Mouse (Mus musculus): ENCODE results near the gene Rad54l2. TPM values are rescaled to one million over a fixed set of nuclear protein-coding genes. Genes with fewer than 3 reads are reported as not detected.

The Rad54l2 gene
- polyA plus RNA-seq, 1 experiment from 2014 or later, result 4.0 TPM

DNA sequence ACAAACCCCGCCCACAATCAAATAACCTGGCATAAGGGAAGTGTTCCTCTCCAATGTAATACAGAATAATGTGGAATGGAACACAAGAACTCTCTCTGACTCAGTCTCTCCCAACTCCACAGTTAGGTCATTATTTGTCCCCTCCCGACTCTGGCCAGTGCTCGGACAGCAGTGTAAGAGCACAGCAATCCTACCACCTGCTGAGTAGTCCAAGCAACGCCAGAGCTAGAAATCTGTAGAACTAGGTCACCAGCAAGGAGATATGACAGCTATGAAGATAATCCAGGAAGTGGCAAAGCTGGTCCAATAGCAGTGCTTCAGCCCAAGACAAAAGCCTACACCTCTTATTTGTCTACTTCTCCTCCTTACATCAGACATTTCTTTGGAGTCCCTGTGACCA is 112.4 kb downstream of the Rad54l2 start:
- no peak for ATAC-seq (replicated peaks; ENCODE audit: low FRiP score)
- peaks cover 2% of the 10 kb centered on the region; the same call in 1 of the 2 replicates for H3K36me3 ChIP-seq (ENCODE audit: control insufficient read depth, insufficient read depth, low read length)
- 78% methylated on average over 4 of the region's 4 CpGs for WGBS

GRCm38 (mm10) chr9:106675965-106676364 is 113.0 kb downstream of the Rad54l2 start:
- Histone ChIP-seq H3K27ac (ENCODE audit: low read depth, low read length) (no peak overlapping the region), H3K4me1 (replicated peaks; ENCODE audit: control insufficient read depth, insufficient read depth, low read length) (peaks cover 6% of the 10 kb centered on the region; the same call in 1 of the 2 replicates), H3K9me3 (ENCODE audit: control insufficient read depth, low read length) (no peaks in the 10 kb centered on the region), H3K36me3 (ENCODE audit: control insufficient read depth, insufficient read depth, low read length) (peaks cover 2% of the 10 kb centered on the region; the same call in 1 of the 2 replicates), H3K4me2 (no peak overlapping the region), H3K4me3 (ENCODE audit: low read depth, low read length) (no peak overlapping the region), H3K27me3 (replicated peaks; ENCODE audit: control insufficient read depth, insufficient read depth, low read length) (no peaks in the 10 kb centered on the region), H3K9ac (ENCODE audit: low read depth, low read length) (no peak overlapping the region)
- DNase-seq (ENCODE audit: low spot score) (no peak), ATAC-seq (replicated peaks; ENCODE audit: low FRiP score) (0 out of 2 replicates have a peak, but pooled peaks have one; percentile 30)
- WGBS, result 70% methylated on average over 9 of the region's 9 CpGs

More for the DNA sequence above, 112.4 kb downstream of the Rad54l2 start:
- H3K27ac ChIP-seq (ENCODE audit: low read depth, low read length), result no peak overlapping the region
- no peak overlapping the region for H3K4me3 ChIP-seq (ENCODE audit: low read depth, low read length)
- H3K4me1 ChIP-seq (replicated peaks; ENCODE audit: control insufficient read depth, insufficient read depth, low read length), result peaks cover 6% of the 10 kb centered on the region; the same call in 1 of the 2 replicates
- no peak for DNase-seq (ENCODE audit: low spot score)
- no peaks in the 10 kb centered on the region for H3K27me3 ChIP-seq (replicated peaks; ENCODE audit: control insufficient read depth, insufficient read depth, low read length)
- H3K9ac ChIP-seq (ENCODE audit: low read depth, low read length), result no peak overlapping the region
- H3K4me2 ChIP-seq, result no peak overlapping the region
- H3K9me3 ChIP-seq (ENCODE audit: control insufficient read depth, low read length), result no peaks in the 10 kb centered on the region

DNA sequence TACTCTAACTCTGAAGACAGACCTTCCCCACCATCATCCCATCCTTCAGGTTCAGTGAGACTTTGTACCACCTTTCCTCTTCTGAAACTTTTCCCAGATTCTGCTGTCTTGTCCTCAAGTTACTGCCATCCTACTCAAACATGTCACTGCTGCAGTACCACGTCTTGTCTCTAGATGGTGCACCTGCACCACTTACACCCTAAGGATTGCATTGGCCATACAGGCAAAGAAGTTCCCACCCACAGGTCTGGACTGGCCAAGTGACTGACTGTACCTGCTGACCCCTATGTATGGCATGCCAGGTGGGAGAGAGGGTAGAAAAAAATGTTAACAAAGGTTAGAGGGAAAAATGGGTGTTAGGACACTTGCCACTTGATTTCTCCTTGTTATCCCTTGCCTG is 113.5 kb downstream of the Rad54l2 start:
- Histone ChIP-seq H3K9ac (ENCODE audit: low read depth, low read length) (no peak overlapping the region), H3K27me3 (replicated peaks; ENCODE audit: control insufficient read depth, insufficient read depth, low read length) (no peaks in the 10 kb centered on the region), H3K27ac (ENCODE audit: low read depth, low read length) (no peak overlapping the region), H3K4me2 (no peak overlapping the region), H3K4me1 (replicated peaks; ENCODE audit: control insufficient read depth, insufficient read depth, low read length) (peaks cover 6% of the 10 kb centered on the region; the same call in 1 of the 2 replicates), H3K4me3 (ENCODE audit: low read depth, low read length) (no peak overlapping the region), H3K9me3 (ENCODE audit: control insufficient read depth, low read length) (no peaks in the 10 kb centered on the region), H3K36me3 (ENCODE audit: control insufficient read depth, insufficient read depth, low read length) (peaks cover 2% of the 10 kb centered on the region; the same call in 1 of the 2 replicates)
- peak; percentile 76 for DNase-seq (ENCODE audit: low spot score)
- peak; percentile 42 for ATAC-seq (replicated peaks; ENCODE audit: low FRiP score)
- WGBS, result 0% methylated on average over 1 of the region's 1 CpGs

- H3K9me3 ChIP-seq (ENCODE audit: control insufficient read depth, low read length), result no peaks in the 10 kb centered on the region
- peaks cover 1% of the 10 kb centered on the region; the same call in 1 of the 2 replicates for H3K36me3 ChIP-seq (ENCODE audit: control insufficient read depth, insufficient read depth, low read length)
- H3K27me3 ChIP-seq (replicated peaks; ENCODE audit: control insufficient read depth, insufficient read depth, low read length), result no peaks in the 10 kb centered on the region
- DNase-seq (ENCODE audit: low spot score) (no peak), ATAC-seq (replicated peaks; ENCODE audit: low FRiP score) (peak; percentile 81)
- H3K9ac ChIP-seq (ENCODE audit: low read depth, low read length), result no peak overlapping the region
- WGBS, result 81% methylated on average over 2 of the region's 2 CpGs
- H3K4me1 ChIP-seq (replicated peaks; ENCODE audit: control insufficient read depth, insufficient read depth, low read length), result peaks cover 6% of the 10 kb centered on the region; the same call in 1 of the 2 replicates
- peak overlapping the region; percentile 43; the same call in 1 of the 2 replicates for H3K27ac ChIP-seq (ENCODE audit: low read depth, low read length)
- peak overlapping the region; percentile 33; the same call in 1 of the 2 replicates for H3K4me2 ChIP-seq
- H3K4me3 ChIP-seq (ENCODE audit: low read depth, low read length), result no peak overlapping the region
Observed at GRCm38 (mm10) chr9:106673860-106674259, 115.1 kb downstream of the Rad54l2 start.

DNA sequence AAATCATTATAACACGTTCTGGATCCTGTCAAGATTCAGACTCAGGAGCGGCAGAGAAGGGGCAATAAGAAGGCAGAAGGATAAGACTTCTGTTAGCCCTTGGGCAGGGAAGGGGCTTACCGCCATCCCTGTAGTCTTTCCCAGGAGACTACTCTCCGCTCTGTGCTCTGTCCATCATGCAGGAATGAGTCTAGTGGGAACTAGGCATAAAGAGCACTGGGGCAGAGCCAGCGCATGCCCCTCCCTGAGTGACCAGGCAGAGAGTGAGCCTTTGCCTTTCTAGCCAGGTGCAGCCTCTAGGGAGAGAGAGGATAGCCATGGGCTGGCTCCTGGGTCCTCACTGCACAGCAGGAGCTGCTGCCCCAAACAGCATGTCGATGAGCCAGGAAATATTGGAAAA is 124.1 kb downstream of the Rad54l2 start:
- H3K4me1 ChIP-seq (replicated peaks; ENCODE audit: control insufficient read depth, insufficient read depth, low read length), result no peaks in the 10 kb centered on the region
- H3K36me3 ChIP-seq (ENCODE audit: control insufficient read depth, insufficient read depth, low read length), result peaks cover 9% of the 10 kb centered on the region; the same call in 1 of the 2 replicates
- H3K27ac ChIP-seq (ENCODE audit: low read depth, low read length), result no peak overlapping the region
- H3K4me2 ChIP-seq, result no peak overlapping the region
- no peaks in the 10 kb centered on the region for H3K9me3 ChIP-seq (ENCODE audit: control insufficient read depth, low read length)
- no peak overlapping the region for H3K9ac ChIP-seq (ENCODE audit: low read depth, low read length)
- H3K27me3 ChIP-seq (replicated peaks; ENCODE audit: control insufficient read depth, insufficient read depth, low read length), result no peaks in the 10 kb centered on the region
- DNase-seq (ENCODE audit: low spot score), result no peak
- WGBS, result 83% methylated on average over 6 of the region's 6 CpGs
- no peak for ATAC-seq (replicated peaks; ENCODE audit: low FRiP score)
- no peak overlapping the region for H3K4me3 ChIP-seq (ENCODE audit: low read depth, low read length)

GRCm38 (mm10) chr9:106664433-106664832 is 124.6 kb downstream of the Rad54l2 start:
- Histone ChIP-seq H3K4me2 (no peak overlapping the region), H3K9me3 (ENCODE audit: control insufficient read depth, low read length) (no peaks in the 10 kb centered on the region), H3K36me3 (ENCODE audit: control insufficient read depth, insufficient read depth, low read length) (peaks cover 9% of the 10 kb centered on the region; the same call in 1 of the 2 replicates), H3K4me3 (ENCODE audit: low read depth, low read length) (no peak overlapping the region), H3K9ac (ENCODE audit: low read depth, low read length) (no peak overlapping the region), H3K27ac (ENCODE audit: low read depth, low read length) (no peak overlapping the region), H3K27me3 (replicated peaks; ENCODE audit: control insufficient read depth, insufficient read depth, low read length) (no peaks in the 10 kb centered on the region), H3K4me1 (replicated peaks; ENCODE audit: control insufficient read depth, insufficient read depth, low read length) (no peaks in the 10 kb centered on the region)
- WGBS, result 86% methylated on average over 4 of the region's 4 CpGs
- DNase-seq (ENCODE audit: low spot score), result no peak
- ATAC-seq (replicated peaks; ENCODE audit: low FRiP score), result no peak

DNA sequence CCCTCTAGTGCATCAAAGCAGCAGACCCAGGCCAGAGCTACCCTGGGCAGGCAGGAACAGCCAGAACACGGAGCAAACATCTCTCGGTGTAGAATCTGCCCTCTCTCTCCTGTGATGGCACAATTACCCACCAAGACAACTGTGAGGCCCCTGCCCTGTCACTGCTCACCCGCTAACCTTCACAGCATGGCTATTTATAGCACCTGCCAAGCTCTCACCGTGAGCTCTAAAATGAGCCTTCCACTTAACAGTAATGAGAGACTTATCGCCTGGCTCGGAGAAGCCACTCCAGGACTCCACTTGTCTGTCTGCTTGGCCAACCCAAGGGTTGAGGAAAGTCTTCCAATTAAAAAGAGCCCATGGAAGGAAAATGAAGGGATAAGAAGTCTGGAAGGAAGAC is 125.8 kb downstream of the Rad54l2 start:
- Histone ChIP-seq H3K27me3 (replicated peaks; ENCODE audit: control insufficient read depth, insufficient read depth, low read length) (no peaks in the 10 kb centered on the region), H3K4me1 (replicated peaks; ENCODE audit: control insufficient read depth, insufficient read depth, low read length) (no peaks in the 10 kb centered on the region), H3K4me2 (no peak overlapping the region), H3K36me3 (ENCODE audit: control insufficient read depth, insufficient read depth, low read length) (peaks cover 19% of the 10 kb centered on the region), H3K27ac (ENCODE audit: low read depth, low read length) (no peak overlapping the region), H3K4me3 (ENCODE audit: low read depth, low read length) (no peak overlapping the region), H3K9ac (ENCODE audit: low read depth, low read length) (no peak overlapping the region), H3K9me3 (ENCODE audit: control insufficient read depth, low read length) (no peaks in the 10 kb centered on the region)
- ATAC-seq (replicated peaks; ENCODE audit: low FRiP score) (no peak), DNase-seq (ENCODE audit: low spot score) (no peak)
- 89% methylated on average over 6 of the region's 6 CpGs for WGBS

- DNase-seq (ENCODE audit: low spot score) (no peak), ATAC-seq (replicated peaks; ENCODE audit: low FRiP score) (no peak)
- Histone ChIP-seq H3K36me3 (ENCODE audit: control insufficient read depth, insufficient read depth, low read length) (peaks cover 19% of the 10 kb centered on the region), H3K27ac (ENCODE audit: low read depth, low read length) (no peak overlapping the region), H3K4me3 (ENCODE audit: low read depth, low read length) (no peak overlapping the region), H3K4me1 (replicated peaks; ENCODE audit: control insufficient read depth, insufficient read depth, low read length) (no peaks in the 10 kb centered on the region), H3K4me2 (no peak overlapping the region), H3K27me3 (replicated peaks; ENCODE audit: control insufficient read depth, insufficient read depth, low read length) (peaks cover 14% of the 10 kb centered on the region), H3K9me3 (ENCODE audit: control insufficient read depth, low read length) (no peaks in the 10 kb centered on the region), H3K9ac (ENCODE audit: low read depth, low read length) (no peak overlapping the region)
- 85% methylated on average over 1 of the region's 1 CpGs for WGBS
Observed at GRCm38 (mm10) chr9:106659935-106660334, 129.1 kb downstream of the Rad54l2 start.

- peaks cover 19% of the 10 kb centered on the region for H3K36me3 ChIP-seq (ENCODE audit: control insufficient read depth, insufficient read depth, low read length)
- H3K4me1 ChIP-seq (replicated peaks; ENCODE audit: control insufficient read depth, insufficient read depth, low read length), result no peaks in the 10 kb centered on the region
- WGBS, result 86% methylated on average over 7 of the region's 7 CpGs
Observed at GRCm38 (mm10) chr9:106659441-106659840, 129.6 kb downstream of the Rad54l2 start.

More at GRCm38 (mm10) chr9:106659441-106659840, 129.6 kb downstream of the Rad54l2 start:
- no peak overlapping the region for H3K4me3 ChIP-seq (ENCODE audit: low read depth, low read length)
- H3K27me3 ChIP-seq (replicated peaks; ENCODE audit: control insufficient read depth, insufficient read depth, low read length), result peaks cover 19% of the 10 kb centered on the region
- no peak overlapping the region for H3K4me2 ChIP-seq
- no peak overlapping the region for H3K9ac ChIP-seq (ENCODE audit: low read depth, low read length)
- no peaks in the 10 kb centered on the region for H3K9me3 ChIP-seq (ENCODE audit: control insufficient read depth, low read length)
- DNase-seq (ENCODE audit: low spot score), result no peak
- H3K27ac ChIP-seq (ENCODE audit: low read depth, low read length), result no peak overlapping the region
- ATAC-seq (replicated peaks; ENCODE audit: low FRiP score), result no peak
